Mouse (Mus musculus) stomach, embryonic 15.5 days (tissue): Measurements from ENCODE around the gene Pah. TPM values are rescaled to one million over a fixed set of nuclear protein-coding genes. Genes with fewer than 3 reads are reported as not detected.

ENCODE experiments used
- ATAC-seq: fragments of 200-750 bp; cut with Nextera tagmentation; 2 replicates; pipeline ENCODE4 v1.8.0; 2017; ENCODE audit warnings: low read depth, moderate number of reproducible peaks, moderate TSS enrichment; ENCODE audit not compliant: insufficient read depth, low FRiP score
- H3K27ac ChIP-seq: fragments of 300-500 bp; sonication (generic); 2 replicates; pipeline ENCODE4 v1.5.1; 2015; ENCODE audit warnings: mild to moderate bottlenecking, inconsistent platforms
- H3K27me3 ChIP-seq: fragments of 300-500 bp; sonication (generic); replicated peaks from 2 replicates; pipeline ENCODE4 v1.6.1; 2015; ENCODE audit warnings: inconsistent platforms
- H3K36me3 ChIP-seq: fragments of 300-500 bp; sonication (generic); 2 replicates; pipeline ENCODE4 v1.6.1; 2015; ENCODE audit warnings: inconsistent platforms
- H3K4me1 ChIP-seq: fragments of 300-500 bp; sonication (generic); 2 replicates; pipeline ENCODE4 v1.6.1; 2015; ENCODE audit warnings: inconsistent platforms
- H3K4me2 ChIP-seq: fragments of 300-500 bp; sonication (generic); 2 replicates; pipeline ENCODE4 v1.6.1; 2015; ENCODE audit warnings: mild to moderate bottlenecking, inconsistent platforms
- H3K4me3 ChIP-seq: fragments of 300-500 bp; sonication (generic); replicated peaks from 2 replicates; pipeline ENCODE4 v1.5.1; 2015; ENCODE audit warnings: inconsistent platforms
- H3K9ac ChIP-seq: fragments of 300-500 bp; sonication (generic); 2 replicates; pipeline ENCODE4 v1.6.1; 2015; ENCODE audit warnings: inconsistent platforms
- H3K9me3 ChIP-seq: fragments of 300-500 bp; sonication (generic); 2 replicates; pipeline ENCODE4 v1.6.1; 2016; ENCODE audit warnings: inconsistent platforms
- WGBS: fragments of 180-500 bp; shearing (Covaris S2); methylation state at CpG from one replicate; pipeline ENCODE4 v1.1.7; 2015; 5-methylcytosine and 5-hydroxymethylcytosine counted together
- polyA plus RNA-seq: library from polyadenylated mRNA; unstranded; fragments of >200 nt; fragmentation: Nextera tagmentation; extraction: Ambion mirVana; gene quantifications from 2 replicates; pipeline ENCODE4 v1.2.1, GENCODE M21; 2015

Gene Pah
- polyA plus RNA-seq, 1 experiment from 2014 or later, result 6.8 TPM

- Histone ChIP-seq H3K27ac (no peak overlapping the region), H3K9ac (no peak overlapping the region), H3K4me2 (no peak overlapping the region), H3K4me3 (no peak overlapping the region), H3K36me3 (no peaks in the 10 kb centered on the region), H3K9me3 (no peaks in the 10 kb centered on the region), H3K4me1 (no peaks in the 10 kb centered on the region), H3K27me3 (no peaks in the 10 kb centered on the region)
- ATAC-seq, result no peak
- 33% methylated on average over 5 of the region's 5 CpGs for WGBS
Observed at GRCm38 (mm10) chr10:87596361-87597074, 74.9 kb downstream of the Pah start.

DNA sequence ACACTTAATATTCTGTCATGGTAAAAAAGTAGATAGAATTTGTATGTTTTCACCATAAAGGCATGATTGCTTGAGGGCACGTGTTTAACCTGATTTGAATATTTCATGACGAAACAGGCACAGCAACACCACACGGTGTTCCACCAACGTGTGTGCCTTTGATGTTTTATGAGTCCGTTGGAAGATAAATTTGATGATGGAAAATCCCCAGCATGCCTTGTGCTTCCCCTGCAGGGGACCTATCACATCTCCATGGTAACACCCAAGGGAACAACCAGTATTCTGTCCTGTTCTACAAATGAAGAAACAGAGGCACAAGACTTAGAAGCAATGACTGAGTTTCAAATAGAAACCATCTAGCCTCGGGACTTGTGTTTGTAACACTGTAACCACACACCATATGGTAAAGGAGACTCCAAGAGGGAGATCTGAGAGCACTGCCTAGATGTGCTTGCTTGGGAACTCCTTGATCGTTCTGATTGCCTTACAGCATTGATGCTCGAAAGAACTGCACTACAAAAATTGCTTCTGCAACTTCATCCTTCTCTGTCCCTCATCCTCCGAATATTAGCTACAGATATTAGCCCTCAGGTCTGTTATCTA lies 75.6 kb downstream of the Pah start:
- Histone ChIP-seq H3K4me3 (no peak overlapping the region), H3K9ac (no peak overlapping the region), H3K36me3 (no peaks in the 10 kb centered on the region), H3K27ac (no peak overlapping the region), H3K27me3 (no peaks in the 10 kb centered on the region), H3K4me1 (no peaks in the 10 kb centered on the region), H3K4me2 (no peak overlapping the region), H3K9me3 (no peaks in the 10 kb centered on the region)
- ATAC-seq, result no peak
- 58% methylated on average over 9 of the region's 9 CpGs for WGBS

DNA sequence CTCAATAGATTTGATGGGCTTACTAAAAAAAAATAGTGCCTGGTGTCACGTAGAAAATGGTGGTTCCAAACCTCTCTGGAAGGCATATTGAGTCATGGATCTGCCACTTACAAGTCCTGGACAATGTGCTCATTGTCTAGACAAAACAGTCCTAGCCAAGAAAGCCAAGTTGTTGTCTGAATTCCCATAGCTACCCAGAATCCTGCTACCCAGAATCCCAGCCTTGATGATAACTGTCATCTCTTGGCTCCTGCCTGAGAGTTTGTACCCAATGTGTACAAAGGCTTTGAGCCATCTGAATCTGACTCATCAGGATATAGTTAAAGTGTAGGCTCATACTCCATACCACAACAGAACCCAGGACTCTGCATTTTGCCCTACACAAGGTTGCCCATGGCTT lies 80.6 kb downstream of the Pah start:
- Histone ChIP-seq H3K4me2 (no peak overlapping the region), H3K9me3 (no peaks in the 10 kb centered on the region), H3K4me3 (no peak overlapping the region), H3K27me3 (no peaks in the 10 kb centered on the region), H3K4me1 (no peaks in the 10 kb centered on the region), H3K27ac (no peak overlapping the region), H3K9ac (no peak overlapping the region), H3K36me3 (no peaks in the 10 kb centered on the region)
- 67% methylated on average over 1 of the region's 1 CpGs for WGBS
- no peak for ATAC-seq

GRCm38 (mm10) chr10:87625196-87625595 lies 103.6 kb downstream of the Pah start:
- no peaks in the 10 kb centered on the region for H3K36me3 ChIP-seq
- WGBS, result 87% methylated on average over 1 of the region's 1 CpGs
- H3K9ac ChIP-seq, result no peak overlapping the region
- H3K27me3 ChIP-seq, result no peaks in the 10 kb centered on the region
- no peak overlapping the region for H3K27ac ChIP-seq
- no peaks in the 10 kb centered on the region for H3K4me1 ChIP-seq
- H3K9me3 ChIP-seq, result no peaks in the 10 kb centered on the region
- ATAC-seq, result no peak
- H3K4me2 ChIP-seq, result no peak overlapping the region
- no peak overlapping the region for H3K4me3 ChIP-seq

Other genes with a start within 250 kb of the Pah start
- 7.6 and 9.0 TPM in 2 replicates for gene Ascl1, start 28.1 kb upstream of the Pah start, polyA plus RNA-seq